Mouse (Mus musculus): ENCODE measurements around the gene Lingo1.

Gene Lingo1

DNA sequence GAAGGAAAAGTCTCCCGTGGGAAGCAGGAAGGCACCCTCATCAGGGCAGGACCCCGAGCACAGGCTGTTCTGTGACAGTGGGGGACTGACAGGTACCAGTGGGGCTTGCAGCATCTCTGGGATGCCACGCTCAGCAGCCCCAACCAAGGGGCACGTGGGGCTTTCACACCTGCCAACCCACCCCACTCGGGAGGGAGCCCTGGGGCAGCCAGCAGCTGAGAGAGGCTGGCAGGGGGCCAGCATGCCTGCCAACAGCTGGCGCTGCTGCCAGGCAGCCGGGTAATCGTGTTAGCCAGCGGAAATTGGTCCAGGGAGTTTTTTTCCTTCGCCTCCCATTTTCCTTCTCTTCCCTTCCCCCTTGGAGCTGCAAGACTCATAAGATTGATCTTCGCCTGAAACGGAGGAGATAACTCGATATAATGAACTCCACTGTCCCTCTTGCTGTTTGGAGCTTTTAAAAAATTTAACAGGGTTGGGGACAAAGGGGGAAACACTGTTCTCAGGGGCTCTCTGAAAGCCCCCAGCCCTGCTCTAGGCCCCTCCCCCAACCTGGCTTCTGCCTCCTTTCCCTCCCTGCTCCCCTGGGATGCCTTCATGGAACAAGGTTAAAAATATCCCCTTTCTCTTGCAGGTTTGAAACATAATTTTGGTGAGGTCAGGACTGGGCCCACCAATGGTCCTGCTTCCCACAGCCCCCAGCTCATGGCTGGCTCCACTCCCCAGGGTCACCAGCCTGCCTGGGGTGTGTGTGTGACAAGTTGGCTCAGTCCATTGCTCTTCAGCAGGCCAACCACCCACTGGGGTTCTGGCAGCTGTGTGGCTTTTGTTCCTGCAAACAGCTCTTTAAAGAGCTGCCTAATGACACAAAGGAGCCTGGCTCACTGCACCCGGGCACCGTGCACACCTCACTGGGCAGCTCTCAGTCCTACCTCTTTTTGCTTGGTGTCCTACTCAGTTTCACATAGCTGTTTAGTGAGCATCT, 68.3 kb downstream of the Lingo1 start:
- no peak for DNase-seq (ENCODE audit: low read depth, low spot score)

DNA sequence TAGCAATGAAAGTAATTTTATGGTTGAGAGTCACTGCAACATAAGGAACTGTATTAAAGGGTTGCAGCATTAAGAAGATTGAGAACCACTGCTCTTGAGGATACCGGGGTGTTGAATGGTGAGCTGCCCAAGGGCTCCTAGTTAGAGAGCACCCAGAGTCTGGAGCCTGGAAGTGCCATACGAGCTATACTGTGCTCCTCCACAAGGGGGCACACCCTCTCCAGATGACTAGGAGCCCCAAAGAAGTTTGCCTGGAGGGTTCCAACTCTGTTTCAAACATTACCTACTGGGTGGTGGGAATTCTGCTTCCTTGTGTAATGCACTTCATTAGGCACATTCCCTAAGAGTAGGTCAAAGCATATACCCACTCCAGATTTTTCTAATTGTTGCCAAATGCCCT, 70.5 kb downstream of the Lingo1 start:
- no peak for DNase-seq (ENCODE audit: low read depth, low spot score)

DNA sequence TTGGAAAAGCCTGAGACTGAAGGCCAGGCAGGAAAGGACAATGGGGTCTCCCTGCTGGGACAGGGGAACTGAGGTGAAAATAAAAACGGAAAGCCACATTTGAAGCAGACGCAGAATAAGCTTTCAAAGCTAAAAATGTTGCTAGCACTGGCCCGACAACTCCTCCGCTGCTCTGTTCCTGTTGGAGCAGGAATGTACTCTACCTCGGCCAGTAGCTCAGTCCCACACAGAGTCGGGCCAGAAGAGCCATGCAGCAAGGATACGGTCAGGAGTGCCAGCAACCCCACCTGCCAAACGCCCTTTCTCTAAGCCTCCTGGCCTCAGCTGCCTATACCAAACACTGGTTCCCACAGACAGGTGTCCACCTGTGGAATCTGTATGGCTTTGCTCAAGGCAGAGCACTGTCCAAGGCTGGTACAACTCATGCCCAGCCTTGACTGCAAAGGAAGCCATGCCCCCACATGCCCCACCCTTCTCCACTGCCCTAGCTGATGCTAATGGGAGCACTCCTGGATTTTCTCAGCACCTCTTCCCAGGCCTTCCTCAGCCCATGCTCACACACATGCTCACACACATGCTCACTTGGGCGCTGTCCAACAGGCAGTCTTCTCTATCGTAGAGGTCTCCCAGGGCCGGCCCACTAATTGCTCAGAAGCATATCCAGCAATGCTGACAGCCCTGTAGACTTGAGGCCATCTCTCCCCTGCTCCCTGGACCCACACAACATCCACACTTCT, 74.0 kb downstream of the Lingo1 start:
- no peak for DNase-seq (ENCODE audit: low read depth, low spot score)

DNA sequence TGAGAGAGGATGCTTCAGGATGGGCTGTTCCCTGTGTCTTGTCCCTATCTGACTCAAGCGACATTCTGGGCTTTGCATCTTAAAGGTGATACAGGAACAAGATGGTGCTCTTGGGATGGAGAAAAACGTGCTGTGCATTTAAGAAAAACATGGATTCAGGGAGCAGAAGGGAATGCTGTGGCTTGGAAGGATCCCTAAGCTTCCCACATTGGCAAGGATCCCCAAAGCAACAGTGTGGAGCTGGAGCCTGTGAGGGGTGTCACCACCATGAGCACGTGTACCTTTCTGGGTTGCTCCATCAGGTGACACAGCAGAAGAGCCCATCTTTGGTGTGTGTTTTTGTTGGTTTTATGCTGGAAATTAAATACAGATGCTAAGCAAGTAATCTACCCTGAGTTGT, 77.3 kb downstream of the Lingo1 start:
- peak; percentile 52 for DNase-seq (ENCODE audit: low read depth, low spot score)

DNA sequence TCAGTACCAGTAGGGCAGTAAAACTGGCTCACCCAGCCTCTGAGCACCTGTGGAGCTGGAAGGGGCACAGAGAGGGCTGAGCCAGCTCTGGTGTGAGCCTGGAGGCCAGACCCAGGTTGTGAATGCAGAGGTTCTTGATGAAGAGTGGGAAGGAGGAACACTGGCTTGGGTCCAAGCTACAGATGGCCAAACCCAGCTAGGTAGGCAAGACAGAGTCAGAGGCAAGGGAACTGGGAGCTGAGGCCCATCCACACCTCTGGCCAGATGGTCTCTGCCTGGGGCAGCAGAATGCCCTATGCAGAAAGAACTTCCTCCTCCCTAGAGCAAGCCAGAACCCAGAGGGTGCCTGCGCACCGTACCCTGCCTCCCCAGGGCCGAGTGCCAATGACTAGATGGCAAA, 79.7 kb downstream of the Lingo1 start:
- no peak for DNase-seq (ENCODE audit: low read depth, low spot score)

DNA sequence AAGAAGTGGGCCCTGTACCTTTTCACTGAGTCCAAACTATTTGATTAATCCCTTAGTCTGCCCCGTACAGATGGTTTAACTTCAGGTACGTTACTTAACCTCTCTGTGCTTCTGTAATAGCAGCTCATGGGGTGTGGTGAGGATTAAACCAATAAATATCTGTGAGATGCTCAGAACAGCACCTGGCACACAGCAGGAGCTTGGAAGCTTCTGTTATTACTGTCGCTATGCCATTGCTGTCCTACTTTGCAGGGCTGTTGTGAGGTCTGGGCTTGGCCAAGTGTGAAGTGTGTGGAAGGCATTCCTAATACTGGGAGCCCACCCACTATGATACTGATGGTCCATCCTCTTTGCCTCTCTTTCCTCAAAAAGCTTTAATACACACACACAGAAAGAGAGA, 80.2 kb downstream of the Lingo1 start:
- no peak for DNase-seq (ENCODE audit: low read depth, low spot score)

DNA sequence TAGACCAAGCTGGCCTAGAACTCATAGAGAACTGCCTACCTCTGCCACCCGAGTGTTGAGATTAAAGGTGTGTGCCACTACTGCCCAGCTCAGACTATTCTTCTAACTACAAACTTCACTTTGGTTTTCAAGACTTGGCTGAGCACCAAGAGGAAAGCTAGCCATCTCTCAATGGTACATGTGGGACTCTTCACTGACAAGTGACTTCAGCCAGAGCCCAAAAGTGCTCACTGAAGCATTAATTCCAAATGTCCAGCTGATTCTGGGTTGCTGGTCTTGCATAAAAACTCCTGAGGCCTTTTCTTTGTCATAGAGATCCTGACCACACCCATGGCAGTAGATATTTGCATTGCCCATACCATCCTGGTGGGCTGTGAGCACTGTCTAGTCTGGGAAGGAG, 81.9 kb downstream of the Lingo1 start:
- DNase-seq (ENCODE audit: low read depth, low spot score) = no peak

DNA sequence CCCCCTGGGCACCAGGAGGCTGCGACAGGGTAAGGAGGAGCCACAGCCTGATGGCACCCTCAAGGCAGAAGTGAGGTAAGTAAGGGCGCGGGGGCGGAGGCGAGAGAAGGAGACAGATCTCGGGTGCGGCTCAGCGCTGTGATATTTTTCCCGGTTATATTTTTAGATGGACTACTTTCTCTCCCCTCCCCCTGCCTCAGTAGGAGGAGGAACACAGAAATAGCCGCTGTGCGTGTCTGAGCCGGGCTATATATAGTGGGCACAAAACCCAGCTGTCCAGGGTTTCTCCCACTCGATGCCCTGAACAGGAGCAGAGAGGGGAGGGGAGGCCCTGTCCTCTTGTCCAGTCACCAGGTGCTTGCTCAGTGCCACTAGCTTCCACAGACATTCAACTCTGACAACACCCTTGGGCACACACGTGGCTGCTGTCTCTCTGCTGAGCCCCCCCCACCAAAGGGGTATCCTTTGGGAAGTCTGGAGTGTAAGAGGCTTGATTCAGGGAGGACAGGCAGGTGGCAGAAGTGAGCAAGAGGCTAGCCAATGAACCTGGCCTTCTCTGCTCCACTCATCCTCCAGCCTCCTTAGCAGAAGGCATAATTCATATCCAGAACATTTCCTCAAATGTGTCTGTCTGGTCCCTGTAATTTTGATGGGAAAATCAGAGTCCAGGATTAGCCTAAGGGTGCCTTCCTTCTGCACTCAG, 83.5 kb downstream of the Lingo1 start:
- peak; percentile 94 for DNase-seq (ENCODE audit: low read depth, low spot score)

DNA sequence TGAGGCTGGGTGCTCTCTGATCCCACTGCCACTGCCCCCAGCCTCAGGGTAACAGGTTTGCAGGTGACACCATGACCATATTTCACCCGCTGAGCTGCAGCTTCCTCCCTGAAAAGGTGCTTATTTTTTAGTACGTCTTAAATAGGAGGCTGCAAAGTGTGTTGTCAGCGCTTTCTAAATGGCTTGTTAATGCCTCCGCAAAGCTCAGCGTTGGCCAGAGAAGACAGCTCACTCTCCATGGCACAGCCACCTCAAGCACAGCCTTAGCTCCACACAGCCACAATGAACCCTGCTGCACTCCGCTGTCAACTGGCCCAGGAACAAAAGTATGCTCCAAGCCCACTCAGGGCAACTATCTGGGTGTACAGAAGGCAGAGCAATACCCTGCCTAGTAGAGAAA, 85.3 kb downstream of the Lingo1 start:
- DNase-seq (ENCODE audit: low read depth, low spot score) = no peak

DNA sequence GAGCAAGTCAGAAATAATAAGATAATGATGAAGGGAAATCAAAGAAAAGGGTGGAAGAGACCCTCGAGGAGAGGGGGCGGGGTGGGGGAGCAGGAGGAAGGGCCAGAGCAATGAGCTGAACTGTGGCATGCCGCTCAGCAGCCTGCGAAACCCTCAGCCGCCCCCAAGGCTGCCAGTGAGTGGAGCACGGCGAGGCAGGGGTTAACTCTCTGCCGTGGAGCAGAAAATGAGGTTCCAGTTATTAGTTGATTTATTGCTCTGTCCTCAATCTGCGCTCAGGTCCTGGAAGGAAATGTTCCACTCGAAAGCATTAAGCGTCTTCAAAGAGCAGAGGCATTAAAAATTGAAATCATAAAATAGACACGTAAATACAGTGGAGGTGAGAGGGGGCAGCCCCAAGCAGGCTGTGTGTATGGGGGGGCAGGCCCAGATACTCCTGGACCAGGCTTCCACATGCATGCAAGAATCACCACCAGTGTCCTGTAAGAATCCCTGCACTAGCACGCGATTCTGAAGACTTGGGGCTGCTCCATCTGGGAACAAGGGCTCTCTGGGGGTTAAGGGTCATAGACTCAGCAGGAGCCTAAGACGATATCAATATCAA, 89.7 kb downstream of the Lingo1 start:
- no peak for DNase-seq (ENCODE audit: low read depth, low spot score)

DNA sequence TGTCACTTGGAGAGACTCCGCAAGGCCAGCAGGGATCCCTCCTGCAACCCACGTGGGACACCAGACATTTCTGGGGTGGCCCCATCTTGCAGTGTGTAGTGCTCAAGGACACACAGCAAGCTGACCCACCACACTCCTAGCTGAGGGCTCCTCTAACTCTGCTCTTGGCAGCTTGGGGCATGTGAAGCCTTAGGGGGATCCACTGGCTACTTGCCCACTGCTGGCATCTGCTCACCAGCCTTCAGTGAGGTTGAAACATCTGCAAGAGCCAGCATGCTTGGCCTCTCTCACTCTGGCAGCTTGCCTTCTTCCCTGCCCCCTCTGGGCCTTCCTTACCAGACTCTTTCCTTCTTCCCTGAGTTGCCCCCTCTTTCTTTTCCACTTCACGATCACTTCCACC, 94.9 kb downstream of the Lingo1 start:
- DNase-seq (ENCODE audit: low read depth, low spot score) = no peak

DNA sequence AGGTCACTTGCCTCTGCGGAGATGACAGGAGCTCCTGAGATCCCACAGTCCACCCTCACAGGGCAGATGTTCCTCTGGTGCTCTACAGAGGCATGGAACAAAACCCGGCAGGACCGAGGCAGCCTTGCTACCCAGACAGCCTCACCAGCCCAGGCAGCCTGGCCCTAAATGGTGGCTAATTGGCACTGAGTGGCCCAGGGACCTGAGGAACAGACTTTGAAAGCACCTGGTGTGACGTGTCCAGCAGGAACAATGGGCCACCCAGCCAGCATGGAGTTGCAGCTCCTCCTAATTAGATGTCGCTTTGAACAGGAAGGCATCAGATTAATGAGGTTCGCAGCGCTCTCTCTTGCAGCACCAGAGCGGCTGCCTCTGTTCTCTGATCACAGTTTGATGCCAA, 95.4 kb downstream of the Lingo1 start:
- DNase-seq (ENCODE audit: low read depth, low spot score) = no peak

DNA sequence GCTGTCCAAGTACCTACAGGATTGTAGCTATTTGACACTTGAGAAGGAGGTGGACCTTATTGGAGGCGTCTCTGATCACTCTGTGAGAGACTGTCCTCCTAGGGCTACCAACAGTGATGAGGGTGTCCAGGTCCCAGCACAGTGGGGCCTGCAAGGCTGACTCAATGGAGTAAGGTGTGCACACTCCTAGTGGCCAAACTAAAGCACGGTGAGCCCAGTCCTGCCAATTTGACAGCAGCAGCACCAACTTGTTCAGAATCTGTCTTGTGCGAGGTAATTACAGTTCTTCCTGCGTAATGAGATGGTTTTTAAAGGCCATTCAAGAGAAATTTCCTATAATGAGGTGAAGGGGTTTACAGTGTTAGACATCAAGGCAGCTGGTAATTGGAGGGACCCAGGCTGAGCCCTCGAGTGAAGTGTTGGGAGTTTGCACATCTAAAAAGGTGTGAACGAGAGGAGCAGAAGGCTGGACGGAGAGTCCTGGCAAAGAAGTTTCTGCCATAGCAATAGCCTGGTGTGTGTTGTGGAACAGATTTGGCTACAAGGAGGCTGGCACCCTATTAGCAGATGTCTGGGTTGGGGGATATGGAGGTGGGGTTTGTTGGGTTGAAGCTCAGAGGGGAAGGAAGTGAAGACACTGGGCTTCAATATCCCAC, 97.4 kb downstream of the Lingo1 start:
- no peak for DNase-seq (ENCODE audit: low read depth, low spot score)

DNA sequence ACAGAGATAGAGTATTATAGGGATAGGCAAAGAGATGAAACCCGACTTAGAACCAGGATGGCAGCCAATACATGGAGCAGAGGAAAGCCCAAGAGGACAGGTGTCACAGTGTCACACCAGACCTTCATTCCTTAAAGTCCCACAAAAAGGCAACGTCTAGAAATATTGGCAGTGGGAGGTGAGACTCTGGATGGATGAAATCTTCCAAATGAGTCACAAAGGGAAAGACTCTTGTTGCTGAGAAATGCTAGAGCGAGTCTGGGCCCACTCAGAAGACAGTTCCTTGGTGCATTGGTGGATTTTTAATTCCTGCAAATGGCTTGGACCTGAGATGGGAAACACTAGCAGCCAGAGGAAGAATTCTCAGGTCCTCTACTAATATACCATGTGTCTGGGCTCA, 102.2 kb downstream of the Lingo1 start:
- DNase-seq (ENCODE audit: low read depth, low spot score) = peak; percentile 72

DNA sequence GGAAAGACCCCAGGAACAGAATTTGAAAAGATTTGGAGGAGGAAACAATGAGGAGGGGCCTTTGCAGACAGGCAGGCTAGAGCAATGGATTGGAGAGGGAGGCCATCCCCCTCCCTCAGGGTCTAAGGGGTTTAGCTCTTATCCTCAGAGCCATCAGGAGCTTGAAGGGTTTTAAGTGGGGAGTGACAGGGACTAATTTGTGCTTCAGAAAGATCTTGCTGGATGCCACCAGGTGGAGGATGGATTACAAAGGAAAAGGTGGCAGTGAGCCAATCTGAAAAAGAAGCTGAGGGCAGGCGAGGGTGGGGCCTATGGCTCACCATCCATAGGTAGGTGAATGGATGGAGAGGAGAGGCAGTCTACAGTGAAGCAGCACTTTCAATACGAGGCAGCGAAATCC, 105.0 kb downstream of the Lingo1 start:
- DNase-seq (ENCODE audit: low read depth, low spot score) = no peak

DNA sequence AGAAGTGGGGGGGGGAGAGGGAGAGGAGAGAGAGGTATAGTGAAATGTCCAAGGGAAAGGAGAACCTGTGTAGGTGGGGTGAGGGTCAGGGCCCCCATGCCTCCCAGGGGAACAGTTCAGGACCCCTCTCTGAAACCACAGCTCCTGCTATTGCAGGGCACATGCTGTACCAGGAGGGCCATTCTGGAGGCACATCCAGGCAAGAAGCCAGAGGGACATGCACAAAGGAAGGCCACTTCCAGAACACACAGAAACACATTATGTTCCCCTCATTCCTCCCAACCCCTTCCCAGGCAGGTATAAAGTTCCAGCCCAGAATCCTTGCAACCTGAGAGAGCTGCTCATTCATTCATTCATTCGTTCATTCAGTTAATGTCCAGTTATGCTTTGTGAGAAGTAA, 105.6 kb downstream of the Lingo1 start:
- DNase-seq (ENCODE audit: low read depth, low spot score) = no peak

DNA sequence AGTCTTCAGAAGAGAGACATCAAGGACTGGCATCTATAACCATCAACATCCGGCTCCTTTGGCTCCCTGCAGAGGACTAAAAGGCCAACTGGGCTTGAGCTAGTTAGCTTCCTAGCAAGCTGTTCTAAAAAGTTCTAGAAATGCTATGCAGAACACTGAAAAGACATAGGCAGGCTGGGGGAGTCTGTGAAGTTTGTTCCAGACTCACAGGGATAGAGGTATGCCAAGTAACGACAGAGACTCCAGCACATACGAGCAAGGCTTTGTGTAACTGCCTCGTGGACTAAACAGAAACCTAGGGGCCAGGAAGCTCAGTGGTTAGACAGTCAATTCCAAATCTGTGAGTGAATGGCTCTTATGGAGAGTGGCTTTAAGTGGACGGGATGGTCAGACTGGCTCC, 108.8 kb downstream of the Lingo1 start:
- no peak for DNase-seq (ENCODE audit: low read depth, low spot score)

DNA sequence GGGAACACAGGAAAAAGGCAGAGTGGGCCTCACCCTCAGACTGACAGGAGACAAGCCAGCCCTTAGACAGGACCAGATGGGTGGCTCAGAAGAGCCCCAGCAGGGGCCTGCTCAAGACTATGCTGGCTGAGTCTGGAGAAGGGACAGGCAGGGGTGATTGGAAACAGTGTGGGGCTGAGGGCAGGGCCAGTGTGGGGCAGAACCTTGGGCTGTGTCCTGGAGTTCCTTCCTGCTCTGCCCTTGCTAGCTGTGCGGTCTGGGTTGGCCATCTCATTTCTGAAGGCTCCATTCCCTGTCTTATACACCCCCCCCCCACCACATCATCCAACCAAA, 109.2 kb downstream of the Lingo1 start:
- no peak for DNase-seq (ENCODE audit: low read depth, low spot score)

DNA sequence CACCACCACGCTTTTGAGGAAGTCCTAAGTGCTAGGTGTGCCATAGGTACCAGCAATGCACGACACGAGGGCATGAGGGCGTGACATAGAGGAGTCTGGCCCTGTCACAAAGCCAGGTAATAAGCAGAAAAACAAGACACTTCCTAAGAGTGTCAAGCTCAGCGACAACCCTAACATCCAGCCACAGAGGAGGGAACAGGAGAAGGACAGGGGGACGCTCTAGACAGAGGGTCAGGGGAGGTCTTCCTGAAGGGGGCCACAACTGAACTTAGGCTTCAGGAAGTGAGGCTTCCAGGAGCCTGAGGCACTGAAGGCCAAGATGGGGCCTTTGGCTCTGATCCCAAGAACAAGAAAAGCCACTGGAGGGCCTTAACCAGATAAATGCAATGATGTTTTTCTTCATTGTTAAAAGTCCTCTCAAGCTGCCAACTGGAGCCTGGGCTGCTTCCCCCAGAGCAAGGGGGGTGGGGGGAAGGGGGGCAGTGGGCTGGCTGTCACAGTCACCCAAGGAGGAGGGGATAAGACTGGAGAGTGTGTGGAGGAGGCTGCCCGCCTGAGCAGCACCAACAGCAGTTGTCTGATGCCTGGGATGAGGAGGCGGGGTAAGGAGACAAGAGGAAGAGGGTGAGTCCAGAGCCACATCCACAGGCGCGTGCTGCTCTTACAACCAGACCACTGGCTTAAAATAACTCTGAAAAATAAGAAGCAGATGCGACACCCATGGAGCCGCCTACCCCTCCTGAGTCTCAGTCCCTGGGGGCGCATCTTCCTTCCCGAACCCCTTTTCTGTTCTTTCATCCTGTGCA, 109.7 kb downstream of the Lingo1 start:
- DNase-seq (ENCODE audit: low read depth, low spot score) = peak; percentile 95

DNA sequence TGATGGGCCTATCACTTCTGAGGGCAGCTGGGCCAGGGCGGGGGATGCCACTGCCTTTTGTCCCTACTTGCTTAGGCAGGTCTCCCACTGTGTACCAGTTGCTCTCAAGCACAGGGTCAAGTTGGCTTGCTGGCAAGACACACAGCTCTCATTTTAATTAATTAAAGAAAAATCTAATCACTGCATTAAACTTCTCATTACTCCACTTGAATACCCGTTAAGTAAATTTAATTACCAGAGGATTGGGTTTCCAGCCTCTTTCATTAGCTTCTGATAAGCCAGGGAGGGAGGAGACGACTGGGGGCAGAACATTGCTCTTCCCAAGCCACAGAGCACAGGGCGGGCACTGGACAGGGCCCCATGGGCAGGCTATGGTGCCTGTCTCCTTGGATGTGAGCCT, 113.4 kb downstream of the Lingo1 start:
- DNase-seq (ENCODE audit: low read depth, low spot score) = no peak

DNA sequence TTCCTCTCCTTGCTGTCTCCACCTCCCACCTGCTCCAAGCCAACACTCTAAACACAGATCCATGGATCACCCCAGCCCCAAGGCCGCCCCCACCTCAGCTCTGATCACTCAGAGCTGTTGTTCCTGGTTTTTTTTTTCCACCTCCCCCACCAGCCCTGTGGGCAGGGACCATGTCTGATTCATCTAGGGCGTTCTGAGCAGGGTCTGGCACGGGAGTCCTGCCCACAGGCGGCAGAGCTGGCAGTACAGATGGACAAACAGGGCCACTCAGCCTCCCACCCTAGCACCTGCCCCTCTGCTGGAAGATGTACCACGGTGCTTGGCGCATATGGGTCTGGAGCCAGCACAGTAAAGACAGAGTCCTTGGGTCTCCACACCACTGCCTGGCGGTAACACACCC, 114.3 kb downstream of the Lingo1 start:
- no peak for DNase-seq (ENCODE audit: low read depth, low spot score)

Measured in telencephalon, adult 2 months (tissue).